Mouse (Mus musculus) frontal cortex, postnatal 10 days (tissue): ENCODE results near the gene Pm20d1.
"Not testable (repeated sequence)": the region's sequence is repeated elsewhere in the genome, so short reads cannot be mapped to it uniquely, and the experiment has no call there.

ENCODE experiments used
- DNase-seq, 2 experiments: peaks; one replicate each; pipeline ENCODE4 v3.0.0; 2022; ENCODE audit warnings: low spot score in 2 of 2, mixed read lengths in 1 of 2

The Pm20d1 gene

DNA sequence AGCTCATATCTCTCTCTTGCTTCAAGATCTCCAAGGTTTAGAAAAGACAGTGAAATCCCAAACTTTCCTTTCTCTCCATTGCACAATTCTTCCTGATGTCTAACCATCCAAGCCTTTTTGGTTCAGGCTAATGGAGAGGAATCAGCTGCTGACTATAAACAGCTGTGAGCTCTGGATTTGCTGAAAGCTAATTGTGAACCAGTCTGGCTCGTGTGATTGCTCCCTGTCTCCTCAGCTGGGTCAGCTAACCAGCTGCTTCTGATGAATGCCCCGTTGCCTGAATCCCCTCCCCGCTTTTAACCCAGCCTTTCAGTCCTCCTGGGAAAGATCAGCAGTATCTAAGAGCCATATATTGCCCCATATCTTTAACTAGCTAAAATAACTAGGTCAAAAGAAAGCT, 2.6 kb upstream of the Pm20d1 start:
- no peak for DNase-seq

DNA sequence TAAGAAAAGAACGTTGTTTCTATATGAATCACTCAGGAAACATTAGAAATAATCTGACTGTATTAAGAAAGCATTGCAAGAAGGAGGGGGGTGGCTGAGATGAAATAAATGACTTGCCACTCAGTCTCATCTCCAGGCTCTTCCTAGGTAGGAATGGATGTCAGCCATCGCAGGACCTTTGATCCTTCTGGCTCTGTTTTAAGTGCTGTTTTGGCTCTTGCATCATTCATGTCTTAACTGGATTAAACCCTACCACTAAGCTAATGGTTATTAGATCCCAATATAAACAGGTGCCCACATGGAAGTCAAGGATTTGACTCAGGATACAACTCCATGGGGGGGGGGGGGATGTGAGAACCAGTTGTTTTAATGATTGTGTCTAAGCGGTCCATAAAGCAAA, 2.0 kb upstream of the Pm20d1 start:
- DNase-seq: no peak

DNA sequence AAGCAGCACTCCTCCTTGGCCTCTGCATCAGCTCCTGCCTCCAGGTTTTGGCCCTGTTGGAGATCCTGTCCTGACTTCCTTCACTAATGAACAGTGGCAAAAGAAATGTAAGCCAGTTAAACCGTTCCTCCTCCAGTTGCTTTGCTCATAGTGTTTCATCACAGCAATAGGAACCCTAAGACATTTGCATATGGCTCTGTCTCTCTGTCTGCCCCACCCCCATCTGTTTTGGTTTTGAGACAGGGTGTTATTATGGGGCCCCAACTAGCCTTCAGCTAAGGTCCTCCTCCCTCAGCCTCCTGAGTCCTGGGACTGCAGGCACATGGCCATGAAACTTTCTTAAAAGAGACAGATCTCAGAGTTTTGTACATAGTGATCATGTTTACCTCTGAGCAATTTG, 2.8 kb downstream of the Pm20d1 start:
- DNase-seq: no peak

DNA sequence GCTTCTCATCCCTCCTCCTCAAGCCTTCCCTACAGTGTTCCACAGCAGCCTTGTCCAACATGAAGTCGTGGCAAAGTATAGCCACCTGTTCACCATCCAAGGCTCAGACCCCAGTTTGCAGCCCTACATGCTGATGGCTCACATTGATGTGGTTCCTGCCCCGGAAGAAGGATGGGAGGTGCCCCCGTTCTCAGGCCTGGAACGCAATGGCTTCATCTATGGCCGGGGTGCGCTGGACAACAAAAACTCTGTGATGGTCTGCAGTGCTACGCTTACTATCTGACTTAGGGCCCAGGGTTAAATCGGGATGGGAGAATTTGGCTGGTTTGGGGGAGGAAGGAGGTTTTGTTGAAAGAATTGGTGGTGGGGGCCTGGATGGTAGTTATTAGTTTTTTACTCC, 3.9 kb downstream of the Pm20d1 start:
- no peak for DNase-seq

DNA sequence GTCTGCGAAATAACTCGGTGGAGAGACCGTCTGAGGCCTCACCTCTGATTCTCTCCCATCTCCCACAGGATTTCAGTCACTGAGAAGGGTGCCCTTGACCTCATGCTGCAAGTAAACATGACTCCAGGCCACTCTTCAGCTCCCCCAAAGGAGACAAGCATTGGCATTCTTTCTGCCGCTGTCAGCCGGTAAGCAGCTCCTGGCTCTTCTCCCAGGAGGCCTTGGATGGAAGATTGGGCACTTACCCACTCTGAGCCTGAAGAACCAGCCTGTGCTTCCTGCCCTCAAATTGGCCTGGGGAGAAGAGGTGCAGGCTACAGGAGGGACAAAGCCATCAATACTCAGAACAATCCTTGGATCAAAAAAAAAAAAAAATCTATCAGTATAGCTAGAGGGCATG, 5.5 kb downstream of the Pm20d1 start:
- no peak for DNase-seq

DNA sequence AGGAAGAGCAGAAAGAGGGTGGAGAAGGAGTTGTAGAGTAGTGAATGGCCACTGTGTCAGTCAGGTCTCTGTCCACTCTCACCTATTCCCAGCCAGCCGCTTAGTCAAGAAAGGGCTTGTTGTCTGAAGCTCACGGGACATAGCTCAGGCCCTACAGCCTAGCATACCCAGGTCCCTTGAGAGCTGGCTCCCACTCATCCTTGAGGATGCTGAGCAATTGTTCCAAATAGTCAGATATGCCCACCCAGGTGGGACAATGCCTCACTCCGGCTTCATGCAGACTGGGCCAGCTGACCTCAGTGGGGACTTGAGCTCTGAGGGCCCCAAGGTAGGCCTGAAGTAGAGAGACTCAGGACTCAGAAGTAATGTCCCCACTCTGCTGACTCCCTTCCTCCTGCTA, 7.0 kb downstream of the Pm20d1 start:
- no peak for DNase-seq

DNA sequence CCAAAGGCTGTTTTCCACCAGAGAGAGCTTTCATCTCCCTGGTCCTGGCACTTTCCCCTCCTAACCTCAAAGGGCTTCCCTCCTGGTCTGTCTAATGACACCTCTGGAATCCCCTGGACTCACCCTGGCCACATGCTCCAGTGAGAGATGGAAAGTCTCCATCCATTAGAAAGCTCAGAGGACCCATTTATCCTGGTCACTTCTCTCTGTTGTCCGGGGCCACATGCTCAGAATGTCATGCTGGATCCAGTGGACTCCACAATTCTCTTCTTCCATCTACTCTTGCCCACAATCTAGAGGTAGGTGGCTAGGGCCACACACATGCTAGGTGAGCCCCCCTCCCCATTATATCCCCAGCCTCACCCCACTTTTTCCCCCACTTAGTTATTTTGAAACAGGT, 11.8 kb downstream of the Pm20d1 start:
- no peak for DNase-seq

DNA sequence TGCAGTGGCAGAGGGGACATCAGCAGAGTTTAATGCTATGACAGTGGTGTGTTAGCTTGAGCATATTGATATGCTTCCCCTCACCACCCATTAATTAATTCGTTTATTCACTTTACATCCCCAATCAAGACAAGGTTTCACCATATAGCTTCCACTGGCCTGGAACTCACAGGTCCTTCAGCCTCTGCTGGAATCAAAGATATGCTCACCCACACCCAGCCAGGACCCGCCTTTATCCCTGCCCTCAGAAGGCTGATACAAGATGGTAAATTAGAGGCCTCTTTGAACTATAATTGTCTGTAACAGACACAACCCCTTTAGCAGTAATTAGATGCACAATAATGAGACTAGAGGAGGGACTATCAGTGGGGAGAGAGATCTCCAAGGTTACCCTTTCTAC, 12.5 kb downstream of the Pm20d1 start:
- DNase-seq: no peak

DNA sequence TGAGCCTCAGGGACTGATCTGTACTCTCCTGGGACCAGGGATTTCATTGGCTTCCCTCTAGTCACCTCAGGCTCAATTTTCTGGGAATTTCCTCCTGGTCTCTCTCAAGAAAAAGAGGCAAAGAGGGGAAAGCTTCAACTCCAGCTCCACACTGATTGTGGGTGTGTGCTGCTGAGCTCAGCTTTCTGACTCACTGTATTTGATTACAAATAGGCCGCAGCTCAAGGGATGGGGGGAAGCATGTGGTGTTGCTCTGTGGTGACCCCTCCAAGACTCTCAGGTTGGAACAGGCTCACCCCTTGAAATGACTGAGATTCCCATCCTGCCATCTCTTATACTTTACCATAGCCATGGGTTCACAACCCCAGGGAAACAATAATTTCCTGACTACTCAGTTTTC, 14.2 kb downstream of the Pm20d1 start:
- no peak for DNase-seq

DNA sequence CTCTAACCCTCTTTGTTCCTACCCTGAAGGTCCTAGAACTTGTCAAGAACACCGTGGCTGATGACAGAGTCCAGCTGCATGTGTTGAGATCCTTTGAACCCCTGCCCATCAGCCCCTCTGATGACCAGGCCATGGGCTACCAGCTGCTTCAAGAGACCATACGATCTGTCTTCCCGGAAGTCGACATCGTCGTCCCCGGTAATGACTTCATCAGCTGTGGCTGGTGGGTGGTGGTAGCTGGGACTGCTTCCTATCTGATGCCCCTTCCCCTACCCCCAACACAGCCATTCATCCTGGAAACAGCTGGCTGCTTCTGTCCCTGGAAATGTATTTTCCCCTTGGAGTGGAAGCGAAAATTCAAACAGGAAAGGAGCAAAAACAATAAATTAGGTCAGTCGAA, 14.8 kb downstream of the Pm20d1 start:
- DNase-seq: no peak

DNA sequence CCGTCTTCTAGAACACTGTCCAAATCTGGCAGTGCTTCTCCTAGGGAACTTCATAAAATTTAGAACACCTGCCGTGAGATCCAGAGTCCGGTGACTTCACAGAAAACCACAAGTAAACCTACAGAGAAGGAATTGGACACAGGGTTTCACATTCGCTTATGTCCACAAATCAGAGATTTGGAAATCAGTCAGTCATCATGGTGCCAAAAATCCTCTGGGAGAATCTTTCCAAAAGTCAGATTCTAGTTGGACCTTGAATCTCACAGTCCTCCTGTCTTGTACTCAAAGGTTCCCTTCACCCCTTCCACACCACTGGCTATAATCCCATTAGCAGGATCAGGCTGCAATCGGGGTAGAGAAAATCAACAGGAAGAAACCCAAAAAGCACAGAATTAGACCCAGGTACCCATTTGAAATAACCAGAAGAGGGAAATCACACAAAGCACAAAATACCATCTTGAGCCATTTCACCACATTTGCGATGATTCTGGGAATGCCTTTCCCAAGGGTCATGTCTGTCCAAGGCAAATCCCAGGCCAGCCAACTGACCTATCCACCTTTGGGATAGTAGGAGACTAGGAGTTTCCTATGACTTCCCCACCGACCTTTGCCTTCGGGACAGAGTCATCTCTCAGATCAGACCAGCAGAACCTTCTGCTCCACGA, 15.6 kb downstream of the Pm20d1 start:
- DNase-seq: no peak

DNA sequence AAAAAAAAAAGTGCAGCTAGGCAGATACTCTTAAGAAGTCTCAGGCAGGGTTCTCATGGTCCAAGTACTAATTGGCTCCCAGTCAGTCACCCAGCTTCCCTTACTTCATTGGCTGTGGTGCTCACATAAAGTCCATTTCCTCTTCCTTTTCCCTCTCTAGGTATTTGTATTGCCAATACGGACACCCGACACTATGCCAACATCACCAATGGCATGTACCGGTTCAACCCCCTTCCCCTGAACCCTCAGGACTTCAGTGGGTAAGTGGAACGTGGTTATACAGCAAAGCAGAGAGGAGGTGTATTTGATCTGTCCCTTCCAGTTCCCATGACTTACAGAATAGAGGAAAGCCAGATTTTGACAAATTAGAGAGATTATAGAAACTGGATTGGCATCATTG, 16.6 kb downstream of the Pm20d1 start:
- no peak for DNase-seq

DNA sequence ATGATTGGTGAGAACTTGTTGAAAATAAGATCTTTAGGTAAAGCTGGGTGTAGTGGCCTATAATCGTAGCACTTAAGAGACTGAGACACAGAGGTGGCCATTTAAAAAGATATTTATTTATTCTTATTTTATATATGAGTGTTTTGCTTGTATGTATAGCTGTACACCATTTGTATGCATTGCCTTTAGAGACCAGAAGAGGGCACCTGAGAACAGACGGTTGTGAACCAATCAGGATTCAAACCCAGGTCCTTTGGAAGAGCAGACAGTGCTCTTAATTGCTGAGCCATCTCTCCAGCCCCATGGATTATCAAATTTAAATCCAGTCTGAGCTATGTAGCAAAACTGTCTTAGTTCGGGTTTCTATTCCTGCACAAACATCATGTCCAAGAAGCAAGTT, 17.0 kb downstream of the Pm20d1 start:
- DNase-seq: no peak

DNA sequence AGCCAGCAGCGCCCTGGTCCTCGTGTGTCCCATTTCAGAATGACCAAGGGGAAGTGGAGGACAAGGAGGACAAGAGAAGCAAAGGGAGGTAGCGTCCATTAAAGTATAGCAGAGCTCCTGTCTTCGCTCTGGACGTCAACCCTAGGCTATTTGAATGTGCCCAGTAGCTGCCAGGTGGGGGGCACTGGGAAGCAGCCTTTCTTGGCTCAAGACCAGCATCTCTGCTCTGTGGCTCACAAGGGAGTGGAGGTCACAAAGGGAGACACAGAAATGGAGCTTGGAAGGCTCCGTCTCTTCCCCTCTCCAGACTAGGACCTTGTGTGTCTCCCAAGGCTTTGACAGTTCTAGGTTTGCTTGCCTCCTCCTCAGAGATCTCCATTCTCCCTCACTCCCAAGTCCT, 19.7 kb downstream of the Pm20d1 start:
- no peak for DNase-seq

DNA sequence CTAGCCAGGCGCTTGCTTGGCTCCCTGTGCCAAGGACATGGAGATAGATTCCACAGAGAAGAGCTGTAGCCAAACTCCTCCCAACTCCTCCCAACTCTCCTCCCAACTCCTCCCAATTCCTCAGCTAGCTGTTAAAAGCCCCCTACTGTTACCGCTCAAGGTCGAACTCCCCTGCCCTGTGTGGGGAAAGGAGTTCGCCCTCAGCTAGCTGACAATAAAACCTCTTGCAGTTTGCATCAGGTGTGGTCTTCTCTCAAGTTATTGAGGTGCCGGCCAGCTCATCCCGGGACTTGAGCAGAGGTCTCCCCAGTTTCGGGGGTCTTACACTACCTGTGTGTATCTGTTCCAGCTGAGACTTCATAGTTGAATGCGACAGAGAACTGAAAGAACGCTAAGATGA, 23.2 kb downstream of the Pm20d1 start:
- not testable (repeated sequence) for DNase-seq

DNA sequence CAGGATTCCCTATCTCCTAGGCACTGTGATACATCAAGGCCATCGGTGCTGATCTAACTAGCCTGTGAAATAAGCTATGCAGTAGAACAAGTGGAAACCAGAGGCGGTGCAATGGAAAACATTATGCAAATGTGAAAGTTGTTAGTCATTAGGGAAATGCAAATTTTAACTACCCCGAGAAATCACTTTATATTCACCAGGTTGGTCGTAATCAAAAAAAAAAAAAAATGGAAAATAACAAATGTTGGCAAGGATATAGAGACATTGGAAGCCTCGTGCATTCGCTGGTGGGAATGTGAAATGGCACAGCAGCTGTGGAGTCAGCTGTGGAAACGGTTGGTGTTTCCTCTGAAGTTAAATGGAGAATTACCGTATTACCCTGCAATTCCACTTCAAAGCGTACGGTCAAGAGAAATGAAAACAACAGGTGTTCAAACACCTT, 23.7 kb downstream of the Pm20d1 start:
- no peak for DNase-seq

DNA sequence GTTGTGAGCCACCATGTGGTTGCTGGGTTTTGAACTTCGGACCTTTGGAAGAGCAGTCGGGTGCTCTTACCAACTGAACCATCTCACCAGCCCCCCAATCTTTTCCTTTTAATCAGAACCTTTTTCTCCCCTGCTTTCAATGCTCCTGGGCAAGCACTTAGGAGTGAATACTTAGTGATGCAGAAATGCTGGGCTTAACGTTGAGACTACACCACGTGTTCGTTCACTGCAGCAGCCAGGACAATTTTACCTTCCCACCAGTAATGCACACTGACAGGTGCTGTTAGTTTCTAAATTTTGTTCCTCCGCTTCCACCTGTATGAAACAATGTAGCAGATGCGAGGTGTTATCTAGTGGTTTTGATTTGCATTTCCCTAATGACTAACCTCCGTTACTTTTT, 25.1 kb downstream of the Pm20d1 start:
- no peak for DNase-seq

DNA sequence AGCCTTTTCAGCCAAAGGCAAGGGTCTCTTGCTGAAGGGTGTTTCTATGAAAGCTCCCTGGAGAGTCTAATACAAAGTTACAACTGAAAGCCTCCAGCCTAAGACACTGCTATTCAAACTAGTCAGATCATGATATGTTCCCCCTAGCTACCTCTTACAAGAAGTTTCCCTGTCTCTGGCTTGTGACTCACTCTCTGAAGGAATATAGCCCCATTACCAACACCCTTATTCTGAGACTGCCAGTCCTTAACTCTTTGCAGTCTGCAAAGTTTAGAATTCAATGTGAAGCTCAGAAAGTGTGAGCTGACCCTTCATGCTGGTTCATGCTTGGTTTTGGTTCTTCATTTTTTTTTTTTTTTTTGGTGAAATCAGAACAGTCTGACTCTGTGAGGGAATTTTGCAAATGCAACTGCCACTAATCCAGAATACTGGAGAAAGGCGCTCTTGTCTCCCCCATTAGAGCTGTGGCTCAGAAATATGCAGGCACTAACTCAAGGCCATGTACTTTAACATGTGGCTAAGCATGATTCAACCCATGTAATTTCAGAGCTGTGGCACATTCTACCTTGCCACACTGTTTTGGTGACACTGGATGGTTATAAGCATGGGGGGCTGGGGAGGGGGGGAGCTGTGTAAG, 25.8 kb downstream of the Pm20d1 start:
- DNase-seq: no peak

DNA sequence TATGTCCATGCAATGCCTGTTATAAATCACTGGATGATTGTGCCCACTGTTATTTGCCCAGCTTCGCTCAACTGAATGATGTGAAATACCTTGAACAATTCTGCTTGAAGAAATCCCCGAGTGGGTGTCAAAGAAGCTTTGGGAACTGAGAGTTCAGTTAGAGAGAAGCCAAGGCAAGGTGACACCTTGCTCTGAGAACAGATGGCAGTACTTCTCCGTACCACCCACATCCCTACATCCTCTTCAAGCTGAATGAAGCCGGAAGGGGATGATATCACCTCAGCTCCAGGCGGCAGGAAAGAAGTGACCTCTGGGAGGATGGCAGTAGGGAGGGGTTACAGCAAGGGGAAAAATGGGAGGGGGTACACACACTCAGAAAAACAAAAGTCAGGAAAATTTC, 26.4 kb downstream of the Pm20d1 start:
- DNase-seq: no peak

DNA sequence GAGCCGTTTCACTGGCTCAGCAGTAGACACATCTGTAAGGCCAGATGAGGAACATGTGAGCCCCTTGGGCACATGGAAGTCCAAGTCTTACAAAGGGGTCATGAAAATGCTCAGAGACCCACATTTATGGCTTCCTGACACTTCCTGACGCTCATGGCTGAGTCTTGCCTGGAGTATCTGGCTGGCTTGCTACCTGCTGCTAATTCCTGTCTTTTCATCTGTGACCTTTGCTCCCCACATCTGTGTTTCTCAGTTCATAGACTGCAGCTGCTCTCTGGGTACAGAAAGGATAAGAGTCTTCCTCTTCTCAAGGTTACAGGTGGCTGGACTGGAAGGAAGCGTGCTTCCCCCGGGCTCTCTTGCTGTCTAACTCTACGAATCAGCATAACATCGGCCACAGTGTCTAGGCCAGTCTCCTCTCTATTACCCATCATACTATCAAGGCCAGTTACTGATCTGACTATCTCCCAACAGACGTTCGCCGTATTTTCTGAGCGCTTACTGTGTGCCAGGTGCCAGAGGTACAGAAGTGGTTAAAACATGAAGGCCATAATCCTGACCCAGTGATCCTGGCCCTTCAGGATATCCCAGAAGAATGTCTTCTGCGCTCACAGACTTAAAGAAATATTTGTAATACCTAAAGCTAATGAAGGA, 27.5 kb downstream of the Pm20d1 start:
- DNase-seq: no peak

DNA sequence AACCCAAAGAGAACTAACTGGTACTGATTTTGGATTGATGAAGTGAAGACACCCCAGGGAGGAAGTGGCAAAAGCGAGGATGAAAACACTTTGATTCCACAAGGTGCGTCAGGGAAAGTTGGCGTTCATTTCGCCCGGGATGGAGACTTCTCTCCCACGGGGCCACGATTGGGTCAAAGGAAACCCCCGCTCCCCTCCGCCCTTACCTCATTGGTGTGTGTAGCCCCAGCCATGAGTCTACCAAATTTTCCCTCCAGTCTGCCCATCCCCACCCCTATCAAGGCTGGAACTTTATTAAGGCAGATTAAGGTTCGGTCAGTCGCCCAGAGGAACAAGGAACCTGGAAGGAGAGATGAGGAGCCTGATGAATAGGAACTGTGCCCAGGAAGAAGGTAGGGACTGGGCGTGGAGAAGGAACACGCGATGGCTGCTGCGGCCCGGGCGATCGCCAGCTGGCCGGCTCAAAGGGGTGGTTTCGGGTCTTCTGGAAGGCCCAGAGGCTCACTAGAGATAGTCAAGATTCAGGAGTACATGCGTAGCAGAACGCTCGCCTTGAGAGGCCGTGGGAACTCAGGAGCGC, 30.1 kb downstream of the Pm20d1 start, which contains the start of gene Slc41a1:
Gene Slc41a1 (plus strand): TSS at position 287 of the 580 bp plus-strand sequence.
- DNase-seq: no peak

DNA sequence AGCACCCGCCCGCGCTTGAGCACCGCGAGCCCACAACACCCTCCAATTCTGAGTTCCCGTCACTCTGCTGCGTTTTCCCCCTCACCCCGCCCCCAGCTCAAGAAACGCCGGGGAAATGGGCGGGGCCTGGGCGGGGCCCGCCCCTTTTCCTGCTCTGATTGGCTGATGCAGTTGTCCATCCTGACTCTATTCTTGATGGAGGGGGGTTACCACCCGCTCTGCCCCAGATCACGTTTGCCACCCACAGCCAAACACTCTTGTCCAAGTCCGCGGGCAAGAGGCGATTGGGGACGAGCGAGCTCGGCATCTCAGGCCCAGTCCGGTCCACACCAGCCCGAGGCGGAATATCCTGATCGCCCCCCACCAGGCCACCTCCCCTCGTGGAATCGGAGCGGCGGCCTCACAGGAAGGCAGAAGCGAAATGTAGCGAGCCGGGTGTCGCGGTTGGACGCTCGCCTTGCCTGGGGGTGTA, 30.6 kb downstream of the Pm20d1 start:
- DNase-seq: peak; percentile 92 to 93
